Mouse (Mus musculus) neural tube, embryonic 11.5 days (tissue): ENCODE results near the gene Csrnp1. TPM values are rescaled to one million over a fixed set of nuclear protein-coding genes. Genes with fewer than 3 reads are reported as not detected.

Experiments
- ATAC-seq: fragments of 200-750 bp; cut with Nextera tagmentation; 2 replicates; pipeline ENCODE4 v1.8.0; 2017; ENCODE audit warnings: moderate number of reproducible peaks, mild to moderate bottlenecking, moderate TSS enrichment, moderate library complexity; ENCODE audit not compliant: insufficient read depth, low FRiP score, low TSS enrichment
- DNase-seq: peaks from one replicate; pipeline ENCODE4 v3.0.0-alpha.2; 2015; ENCODE audit warnings: low spot score
- H3K27ac ChIP-seq: fragments of 300-500 bp; sonication (generic); 2 replicates; pipeline ENCODE4 v1.5.1; 2014; ENCODE audit warnings: low read depth, mild to moderate bottlenecking, low read length
- H3K27me3 ChIP-seq: fragments of 300-500 bp; sonication (generic); 2 replicates; pipeline ENCODE4 v1.6.1; 2014; ENCODE audit warnings: mild to moderate bottlenecking, low read length, mixed read lengths; ENCODE audit not compliant: control insufficient read depth, insufficient read depth
- H3K36me3 ChIP-seq: fragments of 300-500 bp; sonication (generic); 2 replicates; pipeline ENCODE4 v1.6.1; 2014; ENCODE audit warnings: mild to moderate bottlenecking, low read length, moderate library complexity, mixed read lengths; ENCODE audit not compliant: control insufficient read depth, insufficient read depth
- H3K4me1 ChIP-seq: fragments of 300-500 bp; sonication (generic); 2 replicates; pipeline ENCODE4 v1.6.1; 2014; ENCODE audit warnings: low read length, mixed read lengths; ENCODE audit not compliant: control insufficient read depth, insufficient read depth
- H3K4me2 ChIP-seq: fragments of 300-500 bp; sonication (generic); 2 replicates; pipeline ENCODE4 v1.6.1; 2014; ENCODE audit warnings: low read depth, mild to moderate bottlenecking, moderate library complexity
- H3K4me3 ChIP-seq: fragments of 300-500 bp; sonication (generic); 2 replicates; pipeline ENCODE4 v1.5.1; 2014; ENCODE audit warnings: low read depth, low read length
- H3K9ac ChIP-seq: fragments of 300-500 bp; sonication (generic); 2 replicates; pipeline ENCODE4 v1.6.1; 2014; ENCODE audit warnings: mild to moderate bottlenecking, low read length
- H3K9me3 ChIP-seq: fragments of 300-500 bp; sonication (generic); 2 replicates; pipeline ENCODE4 v1.6.1; 2016; ENCODE audit warnings: low read length; ENCODE audit not compliant: control insufficient read depth
- WGBS: fragments of 180-500 bp; shearing (Covaris S2); extraction: QIAGEN DNeasy Blood & Tissue Kit; methylation state at CpG from one replicate; pipeline ENCODE4 v1.1.7; 2014; 5-methylcytosine and 5-hydroxymethylcytosine counted together
- polyA plus RNA-seq: library from polyadenylated mRNA; unstranded; fragments of >200 nt; fragmentation: Nextera tagmentation; extraction: Ambion mirVana; gene quantifications from 2 replicates; pipeline ENCODE4 v1.2.1, GENCODE M21; 2014

The Csrnp1 gene
- polyA plus RNA-seq, 1 experiment from 2014 or later = 1.3 TPM

GRCm38 (mm10) chr9:119978151-119978810, 6.2 kb downstream of the Csrnp1 start:
- Histone ChIP-seq H3K9me3 (no peaks in the 10 kb centered on the region), H3K9ac (no peak overlapping the region), H3K4me2 (no peak overlapping the region), H3K36me3 (0 out of 2 replicates have a peak, but pooled peaks cover 2% of the 10 kb centered on the region), H3K27ac (no peak overlapping the region), H3K27me3 (peaks cover 8% of the 10 kb centered on the region), H3K4me3 (no peak overlapping the region), H3K4me1 (peaks cover 32% of the 10 kb centered on the region)
- 53% methylated on average over 9 of the region's 9 CpGs for WGBS
- DNase-seq (no peak), ATAC-seq (no peak)

DNA sequence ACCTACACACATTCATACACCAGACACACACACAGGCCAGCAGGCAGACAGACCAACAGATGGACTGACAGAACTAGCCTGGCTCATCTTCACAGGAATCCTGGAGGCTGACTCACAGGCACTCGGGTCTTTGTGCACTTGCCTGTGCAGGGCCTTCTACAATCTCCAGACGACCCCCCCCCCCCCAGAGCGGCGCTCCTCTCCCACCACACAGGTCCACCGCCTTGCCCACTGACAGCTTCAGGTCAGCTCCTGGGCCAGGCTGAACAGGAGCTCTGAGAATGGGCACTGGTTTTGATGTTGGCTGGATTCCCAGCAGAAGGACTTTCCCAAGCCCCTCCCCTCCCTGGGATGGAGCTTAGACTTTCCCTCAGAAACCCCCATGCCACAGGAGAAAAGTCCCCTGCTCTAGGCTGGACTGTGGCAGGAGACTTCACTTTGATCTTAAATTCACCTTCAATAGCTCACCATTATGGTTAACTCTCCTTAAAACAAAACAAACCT, 6.8 kb downstream of the Csrnp1 start:
- ATAC-seq = no peak
- no peak for DNase-seq
- WGBS = 45% methylated on average over 5 of the region's 5 CpGs

DNA sequence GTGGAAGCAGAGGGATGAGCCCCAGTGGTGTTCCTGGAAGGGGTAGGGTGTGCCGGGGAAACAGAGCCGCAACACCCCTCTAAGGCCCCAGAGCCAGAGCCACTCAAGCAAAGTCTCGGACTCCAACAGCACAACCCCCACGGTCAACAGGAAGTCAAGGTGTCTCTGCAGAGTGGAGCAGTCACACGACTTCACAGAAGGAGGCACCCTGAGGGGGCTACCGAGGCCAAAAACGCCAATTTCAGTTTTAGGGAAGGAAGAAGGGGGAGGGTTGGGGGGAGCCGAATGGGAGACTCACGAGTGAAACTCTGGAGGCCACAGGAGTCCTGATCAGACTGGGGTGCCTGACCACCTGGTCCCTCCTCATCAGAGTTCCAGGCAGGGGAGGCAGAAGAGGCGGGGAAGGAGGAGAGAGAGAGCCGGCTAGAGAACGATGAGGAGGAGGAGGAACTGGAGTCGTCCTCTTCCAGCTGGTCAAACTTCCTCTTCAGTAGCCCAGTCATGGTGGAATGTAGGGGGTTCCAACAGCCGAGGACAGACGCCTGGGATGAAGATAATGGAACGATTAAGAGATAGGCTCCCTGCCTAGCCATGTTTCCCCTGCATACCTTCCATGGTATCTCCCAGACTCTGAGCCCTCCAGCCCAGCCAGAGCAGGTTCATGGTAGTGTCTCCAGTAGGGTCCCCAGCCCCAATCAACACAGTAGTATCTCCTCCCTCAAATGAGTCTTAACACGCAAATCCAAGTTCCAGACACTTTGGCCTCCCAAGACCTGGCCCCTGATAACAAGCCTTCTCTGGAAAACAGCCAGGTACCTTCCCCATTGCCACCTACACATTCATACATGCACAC, 7.5 kb downstream of the Csrnp1 start:
- Histone ChIP-seq H3K4me1 (peaks cover 19% of the 10 kb centered on the region), H3K4me2 (no peak overlapping the region), H3K27me3 (no peaks in the 10 kb centered on the region), H3K27ac (no peak overlapping the region), H3K9ac (no peak overlapping the region), H3K36me3 (0 out of 2 replicates have a peak, but pooled peaks cover 2% of the 10 kb centered on the region), H3K9me3 (no peaks in the 10 kb centered on the region), H3K4me3 (no peak overlapping the region)
- DNase-seq (no peak), ATAC-seq (no peak)
- WGBS = 57% methylated on average over 17 of the region's 17 CpGs

More for the DNA sequence above, 6.8 kb downstream of the Csrnp1 start:
- H3K9ac ChIP-seq = no peak overlapping the region
- no peak overlapping the region for H3K4me2 ChIP-seq
- no peak overlapping the region for H3K4me3 ChIP-seq
- H3K27ac ChIP-seq = no peak overlapping the region
- H3K4me1 ChIP-seq = peaks cover 26% of the 10 kb centered on the region
- no peaks in the 10 kb centered on the region for H3K9me3 ChIP-seq
- H3K27me3 ChIP-seq = peaks cover 2% of the 10 kb centered on the region; the same call in 1 of the 2 replicates
- H3K36me3 ChIP-seq = 0 out of 2 replicates have a peak, but pooled peaks cover 2% of the 10 kb centered on the region

GRCm38 (mm10) chr9:119975286-119975685, 9.2 kb downstream of the Csrnp1 start:
- Histone ChIP-seq H3K27ac (no peak overlapping the region), H3K36me3 (0 out of 2 replicates have a peak, but pooled peaks cover 2% of the 10 kb centered on the region), H3K9me3 (no peaks in the 10 kb centered on the region), H3K4me3 (no peak overlapping the region), H3K4me1 (peaks cover 8% of the 10 kb centered on the region; the same call in 1 of the 2 replicates), H3K4me2 (no peak overlapping the region), H3K9ac (no peak overlapping the region), H3K27me3 (no peaks in the 10 kb centered on the region)
- no peak for ATAC-seq
- WGBS = 96% methylated on average over 4 of the region's 4 CpGs
- no peak for DNase-seq

DNA sequence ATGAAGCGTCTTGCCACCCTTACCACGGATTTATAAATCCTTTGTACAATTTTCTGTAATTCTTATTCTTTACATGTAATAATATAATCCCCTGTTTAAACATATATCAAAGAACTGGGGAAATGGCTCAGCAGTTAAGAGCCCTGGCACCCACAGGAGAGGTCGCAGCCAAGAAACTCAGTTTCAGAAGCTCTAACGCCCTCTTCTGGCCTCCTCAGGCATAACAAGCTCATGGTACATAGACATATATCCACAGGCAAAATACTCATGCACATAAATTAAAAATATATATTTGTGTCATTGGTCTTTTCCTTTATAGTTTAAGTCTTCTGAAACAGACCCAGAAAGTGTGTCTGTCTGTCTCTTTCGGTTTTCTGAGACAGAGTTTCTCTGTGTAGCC, 9.8 kb downstream of the Csrnp1 start:
- H3K4me1 ChIP-seq = peaks cover 8% of the 10 kb centered on the region; the same call in 1 of the 2 replicates
- no peak overlapping the region for H3K4me2 ChIP-seq
- H3K36me3 ChIP-seq = 0 out of 2 replicates have a peak, but pooled peaks cover 2% of the 10 kb centered on the region
- no peak overlapping the region for H3K4me3 ChIP-seq
- H3K9me3 ChIP-seq = no peaks in the 10 kb centered on the region
- H3K9ac ChIP-seq = no peak overlapping the region
- ATAC-seq = no peak
- no peaks in the 10 kb centered on the region for H3K27me3 ChIP-seq
- H3K27ac ChIP-seq = no peak overlapping the region
- DNase-seq = no peak
- 81% methylated on average over 5 of the region's 5 CpGs for WGBS

DNA sequence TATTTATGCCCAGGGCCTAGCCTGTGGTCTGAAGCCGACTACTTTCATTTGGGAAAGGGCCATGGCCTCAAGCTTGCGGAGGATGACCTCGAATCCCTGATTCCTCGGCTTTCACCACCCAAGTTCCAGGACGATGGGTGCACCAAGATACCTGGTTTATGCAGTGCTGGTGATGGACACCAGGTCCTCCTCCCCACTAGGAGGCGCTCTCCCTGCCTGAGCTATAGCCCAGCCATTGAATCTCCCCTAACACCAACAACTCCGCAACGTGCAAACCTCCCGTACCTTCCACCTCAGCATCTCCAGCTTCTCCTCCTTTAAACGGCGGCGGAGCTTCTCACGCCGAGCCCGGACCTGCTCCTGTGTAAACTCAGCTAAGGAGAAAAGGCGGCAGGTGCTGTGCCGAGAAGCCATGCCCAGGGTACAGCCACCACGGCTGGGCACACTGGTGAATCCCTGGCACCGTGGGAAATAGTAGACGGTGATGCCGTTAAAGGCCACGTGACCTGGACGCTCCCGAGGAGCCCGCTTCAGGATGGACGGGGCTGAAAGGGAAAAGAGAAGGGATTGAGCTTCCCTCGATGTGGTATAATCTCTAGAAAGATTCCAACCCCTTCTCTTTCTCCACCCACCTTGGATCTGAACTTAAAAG, 10.5 kb downstream of the Csrnp1 start:
- Histone ChIP-seq H3K9me3 (no peaks in the 10 kb centered on the region), H3K4me2 (no peak overlapping the region), H3K27me3 (no peaks in the 10 kb centered on the region), H3K27ac (no peak overlapping the region), H3K36me3 (0 out of 2 replicates have a peak, but pooled peaks cover 2% of the 10 kb centered on the region), H3K4me1 (peaks cover 8% of the 10 kb centered on the region; the same call in 1 of the 2 replicates), H3K9ac (no peak overlapping the region), H3K4me3 (no peak overlapping the region)
- DNase-seq (no peak), ATAC-seq (no peak)
- 89% methylated on average over 27 of the region's 27 CpGs for WGBS

DNA sequence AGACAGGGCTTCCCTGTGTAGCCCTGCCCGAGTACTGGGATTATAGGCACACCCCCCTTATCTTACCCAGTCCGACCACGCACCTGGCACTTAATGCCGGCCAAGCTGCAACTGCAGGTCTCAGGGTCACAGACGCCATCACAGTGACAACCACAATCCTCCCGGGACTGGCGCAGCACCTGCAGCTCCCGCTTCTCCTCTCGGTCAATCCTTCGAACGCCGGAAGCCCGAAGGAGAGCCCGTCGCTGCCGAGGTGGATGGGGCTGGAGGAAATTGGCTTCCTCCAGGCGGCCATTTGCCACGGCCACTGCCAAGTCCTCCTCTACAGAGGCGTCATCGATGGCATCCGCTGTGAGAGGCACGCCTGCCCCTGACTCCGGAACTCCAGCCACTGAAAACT, 11.2 kb downstream of the Csrnp1 start:
- DNase-seq (no peak), ATAC-seq (no peak)
- no peaks in the 10 kb centered on the region for H3K9me3 ChIP-seq
- no peaks in the 10 kb centered on the region for H3K27me3 ChIP-seq
- H3K4me1 ChIP-seq = peaks cover 5% of the 10 kb centered on the region; the same call in 1 of the 2 replicates
- H3K27ac ChIP-seq = no peak overlapping the region
- no peak overlapping the region for H3K4me2 ChIP-seq
- H3K9ac ChIP-seq = no peak overlapping the region
- H3K36me3 ChIP-seq = 0 out of 2 replicates have a peak, but pooled peaks cover 2% of the 10 kb centered on the region
- 92% methylated on average over 23 of the region's 23 CpGs for WGBS
- no peak overlapping the region for H3K4me3 ChIP-seq

- Histone ChIP-seq H3K36me3 (0 out of 2 replicates have a peak, but pooled peaks cover 2% of the 10 kb centered on the region), H3K4me3 (no peak overlapping the region), H3K4me1 (peaks cover 5% of the 10 kb centered on the region; the same call in 1 of the 2 replicates), H3K9ac (no peak overlapping the region), H3K27me3 (no peaks in the 10 kb centered on the region), H3K9me3 (no peaks in the 10 kb centered on the region), H3K27ac (no peak overlapping the region), H3K4me2 (no peak overlapping the region)
- ATAC-seq (no peak), DNase-seq (no peak)
- WGBS = 80% methylated on average over 12 of the region's 12 CpGs
Measured at GRCm38 (mm10) chr9:119972582-119972981, 11.9 kb downstream of the Csrnp1 start.
